Mouse (Mus musculus): ENCODE results near the gene Sh2d3c.

The Sh2d3c gene

GRCm38 (mm10) chr2:32720681-32721229, at the start of gene Sh2d3c:
Sh2d3c (plus strand) TSS chr2:32721055.
- in situ Hi-C loops (cut with MboI; ENCODE audit: unreplicated experiment in 2 of 2): no loop called here

DNA sequence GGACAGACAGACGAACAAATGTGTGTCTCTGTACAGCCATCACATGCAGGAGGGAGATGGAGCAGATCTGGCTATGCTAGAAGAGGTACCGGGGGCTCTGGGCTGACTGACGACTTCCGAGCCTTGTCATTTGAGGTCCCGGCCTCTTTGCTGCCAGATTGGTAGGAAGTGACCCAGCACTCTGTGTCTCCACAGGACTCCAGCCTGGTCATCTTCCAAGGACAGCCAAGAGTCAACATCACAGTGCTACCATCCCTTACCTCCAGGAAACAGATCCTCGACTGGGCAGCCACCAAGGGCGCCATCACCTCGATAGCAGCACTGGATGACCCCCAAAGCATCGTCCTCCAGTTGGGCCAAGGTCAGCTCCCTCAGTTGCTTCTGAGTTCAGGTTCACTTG, 49.7 kb upstream of the Sh2d3c start:
- in situ Hi-C loops (cut with MboI; ENCODE audit: unreplicated experiment in 2 of 2): no loop called here

GRCm38 (mm10) chr2:32671907-32672595, 48.8 kb upstream of the Sh2d3c start:
- in situ Hi-C loops (cut with MboI; ENCODE audit: unreplicated experiment in 2 of 2): no loop called here

DNA sequence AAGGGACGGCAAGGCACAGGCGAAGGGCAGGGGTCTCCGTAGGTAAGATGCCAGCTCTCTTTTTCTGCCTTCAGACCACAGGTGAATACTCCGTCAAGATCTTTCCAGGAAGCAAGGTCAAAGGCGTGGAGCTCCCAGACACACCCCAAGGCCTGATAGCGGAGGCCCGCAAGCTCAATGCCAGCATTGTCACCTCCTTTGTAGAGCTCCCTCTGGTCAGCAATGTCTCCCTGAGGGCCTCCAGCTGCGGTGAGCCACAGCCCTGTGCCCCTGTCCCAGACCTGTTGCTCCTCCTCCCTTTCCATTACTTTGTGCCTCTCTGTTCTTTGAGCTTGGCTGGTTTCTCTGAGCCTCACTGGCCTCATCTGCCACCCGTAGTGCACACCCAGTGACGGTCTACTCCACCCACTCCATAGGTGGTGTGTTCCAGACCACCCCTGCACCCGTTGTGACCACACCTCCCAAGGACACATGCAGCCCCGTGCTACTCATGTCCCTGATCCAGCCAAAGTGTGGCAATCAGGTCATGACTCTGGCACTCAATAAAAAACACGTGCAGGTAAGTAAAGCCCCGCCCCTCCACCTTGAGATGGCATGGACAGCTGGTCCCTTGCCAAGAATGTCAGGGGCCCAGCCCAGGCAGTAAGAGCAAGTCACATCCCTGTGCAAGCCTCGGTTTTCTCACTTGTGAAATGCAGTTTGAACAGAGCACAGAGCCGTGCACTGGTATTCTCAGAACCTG, 47.5 kb upstream of the Sh2d3c start:
- in situ Hi-C loops (cut with MboI; ENCODE audit: unreplicated experiment in 2 of 2): no loop called here

GRCm38 (mm10) chr2:32676821-32677220, 44.0 kb upstream of the Sh2d3c start:
- in situ Hi-C loops (cut with MboI; ENCODE audit: unreplicated experiment in 2 of 2): loop anchor here in 1 of 2 experiments (25.0 kb wide), 1 partner anchor 90 kb away; the partner anchor contains the start of genes 9430097D07Rik, St6galnac4 and St6galnac6

DNA sequence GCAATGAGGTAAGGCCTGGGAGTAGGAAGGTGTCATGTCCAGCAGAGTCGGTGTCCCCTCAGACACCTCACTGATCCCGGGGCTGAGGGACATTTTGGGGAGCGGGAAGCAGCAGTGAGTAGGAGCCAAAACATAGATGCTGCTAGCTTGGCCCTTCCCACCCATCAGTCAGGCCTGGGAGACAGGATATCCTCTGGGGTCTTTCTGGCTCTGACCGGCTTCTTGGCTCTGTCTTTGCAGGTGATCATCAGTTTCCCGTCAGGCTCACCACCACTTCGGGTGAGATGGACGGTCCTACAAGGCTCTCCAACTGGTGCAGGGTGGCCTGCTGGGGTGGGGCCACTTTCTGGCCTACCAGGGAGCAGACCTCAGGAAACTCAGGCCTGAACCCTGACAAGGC, 43.2 kb upstream of the Sh2d3c start:
- in situ Hi-C loops (cut with MboI; ENCODE audit: unreplicated experiment in 2 of 2): loop anchor here in 1 of 2 experiments (25.0 kb wide), 1 partner anchor 90 kb away; the partner anchor contains the start of genes 9430097D07Rik, St6galnac4 and St6galnac6

DNA sequence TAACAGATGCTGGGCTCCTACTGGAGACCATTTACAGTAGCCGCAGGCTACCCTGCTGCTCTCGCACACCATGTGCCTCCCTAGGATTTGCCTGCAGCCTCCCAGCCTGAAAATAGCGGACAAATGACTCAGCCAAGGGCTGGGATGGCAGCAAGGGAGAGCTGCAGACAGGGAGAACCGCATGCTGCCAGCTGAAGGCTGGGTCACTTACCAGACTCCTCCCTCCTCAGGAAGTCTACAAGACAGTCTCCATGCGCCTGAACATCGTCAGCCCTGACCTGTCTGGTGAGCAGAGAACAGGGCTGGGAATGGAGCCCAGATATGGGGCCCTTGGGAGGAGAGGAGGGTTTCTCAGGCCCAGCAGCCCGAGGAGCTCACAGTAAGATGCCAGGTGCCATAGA, 40.8 kb upstream of the Sh2d3c start:
- in situ Hi-C loops (cut with MboI; ENCODE audit: unreplicated experiment in 2 of 2): loop anchor here in 1 of 2 experiments (25.0 kb wide), 1 partner anchor 93 kb away; the partner anchor contains the start of genes 9430097D07Rik, St6galnac4 and St6galnac6

- in situ Hi-C loops (cut with MboI; ENCODE audit: unreplicated experiment in 2 of 2): loop anchor here in 1 of 2 experiments (25.0 kb wide), 1 partner anchor 94 kb away; the partner anchor contains the start of genes 9430097D07Rik, St6galnac4 and St6galnac6
These were observed 39.7 kb upstream of the Sh2d3c start for GRCm38 (mm10) chr2:32680961-32681650.

DNA sequence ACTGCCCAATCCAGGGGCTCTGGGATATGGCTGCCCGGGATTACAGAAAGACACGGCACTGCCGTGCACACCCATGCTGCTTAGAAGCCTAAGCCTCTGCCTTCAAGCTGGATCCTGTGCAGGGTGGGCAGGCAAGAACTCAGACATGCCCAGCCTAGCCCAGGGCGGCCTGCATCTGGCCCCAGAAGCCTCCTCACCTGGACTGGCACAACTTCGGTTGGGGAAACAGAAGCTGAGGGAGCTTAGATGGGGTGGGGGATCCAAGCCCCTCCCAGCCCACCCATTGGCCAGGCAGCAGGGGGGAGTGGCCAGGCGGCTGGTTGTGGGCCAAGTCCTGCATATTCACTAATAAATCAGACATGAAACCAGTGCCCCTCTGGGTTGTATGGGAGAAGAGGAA, 39.1 kb upstream of the Sh2d3c start:
- in situ Hi-C loops (cut with MboI; ENCODE audit: unreplicated experiment in 2 of 2): loop anchor here in 1 of 2 experiments (25.0 kb wide), 1 partner anchor 94 kb away; the partner anchor contains the start of genes 9430097D07Rik, St6galnac4 and St6galnac6

- in situ Hi-C loops (cut with MboI; ENCODE audit: unreplicated experiment in 2 of 2): loop anchor here in 1 of 2 experiments (25.0 kb wide), 1 partner anchor 96 kb away; the partner anchor contains the start of genes 9430097D07Rik, St6galnac4 and St6galnac6
These were observed 38.0 kb upstream of the Sh2d3c start for GRCm38 (mm10) chr2:32682721-32683417.

- in situ Hi-C loops (cut with MboI; ENCODE audit: unreplicated experiment in 2 of 2): loop anchor here in 1 of 2 experiments (25.0 kb wide), 1 partner anchor 96 kb away; the partner anchor contains the start of genes 9430097D07Rik, St6galnac4 and St6galnac6
These were observed 37.2 kb upstream of the Sh2d3c start for GRCm38 (mm10) chr2:32683701-32684100.

GRCm38 (mm10) chr2:32684681-32685428, 36.0 kb upstream of the Sh2d3c start:
- in situ Hi-C loops (cut with MboI; ENCODE audit: unreplicated experiment in 2 of 2): loop anchor here (5.0 to 25.0 kb wide), 2 partner anchors 53 to 98 kb away; partner anchors contain the start of genes 9430097D07Rik (in 1 of the 2), St6galnac4 (in 1 of the 2) and St6galnac6 (in 1 of the 2)

GRCm38 (mm10) chr2:32685807-32686206, 35.0 kb upstream of the Sh2d3c start:
- in situ Hi-C loops (cut with MboI; ENCODE audit: unreplicated experiment in 2 of 2): loop anchor here (5.0 to 25.0 kb wide), 2 partner anchors 54 to 99 kb away; partner anchors contain the start of genes 9430097D07Rik (in 1 of the 2), St6galnac4 (in 1 of the 2) and St6galnac6 (in 1 of the 2)

GRCm38 (mm10) chr2:32686640-32687039, 34.2 kb upstream of the Sh2d3c start:
- in situ Hi-C loops (cut with MboI; ENCODE audit: unreplicated experiment in 2 of 2): loop anchor here (5.0 to 25.0 kb wide), 2 partner anchors 54 to 99 kb away; partner anchors contain the start of genes 9430097D07Rik (in 1 of the 2), St6galnac4 (in 1 of the 2) and St6galnac6 (in 1 of the 2)

DNA sequence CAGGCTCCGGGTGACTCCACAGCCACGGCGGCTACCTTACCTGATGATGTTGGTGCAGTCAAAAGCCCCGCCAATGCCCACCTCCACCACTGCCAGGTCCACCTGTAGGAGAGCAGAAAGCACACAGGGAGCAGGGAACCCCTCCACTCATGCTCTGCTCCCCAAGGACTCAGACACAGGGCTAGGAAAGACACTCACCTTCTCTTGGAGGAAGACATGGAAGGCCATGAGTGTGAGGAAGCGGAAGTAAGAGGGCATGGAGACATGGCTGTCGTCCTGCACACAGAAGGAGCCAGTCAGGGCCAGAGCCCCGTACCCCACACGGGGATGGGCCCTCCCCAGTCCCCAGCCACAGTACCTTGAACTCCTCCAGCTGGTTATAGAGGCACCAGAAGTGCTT, 33.3 kb upstream of the Sh2d3c start:
- in situ Hi-C loops (cut with MboI; ENCODE audit: unreplicated experiment in 2 of 2): loop anchor here (5.0 to 25.0 kb wide), 2 partner anchors 55 to 100 kb away; partner anchors contain the start of genes 9430097D07Rik (in 1 of the 2), St6galnac4 (in 1 of the 2) and St6galnac6 (in 1 of the 2)

- in situ Hi-C loops (cut with MboI; ENCODE audit: unreplicated experiment in 2 of 2): loop anchor here (5.0 to 25.0 kb wide), 2 partner anchors 57 to 102 kb away; partner anchors contain the start of genes 9430097D07Rik (in 1 of the 2), St6galnac4 (in 1 of the 2) and St6galnac6 (in 1 of the 2)
These were observed 31.4 kb upstream of the Sh2d3c start for GRCm38 (mm10) chr2:32689420-32689819.

DNA sequence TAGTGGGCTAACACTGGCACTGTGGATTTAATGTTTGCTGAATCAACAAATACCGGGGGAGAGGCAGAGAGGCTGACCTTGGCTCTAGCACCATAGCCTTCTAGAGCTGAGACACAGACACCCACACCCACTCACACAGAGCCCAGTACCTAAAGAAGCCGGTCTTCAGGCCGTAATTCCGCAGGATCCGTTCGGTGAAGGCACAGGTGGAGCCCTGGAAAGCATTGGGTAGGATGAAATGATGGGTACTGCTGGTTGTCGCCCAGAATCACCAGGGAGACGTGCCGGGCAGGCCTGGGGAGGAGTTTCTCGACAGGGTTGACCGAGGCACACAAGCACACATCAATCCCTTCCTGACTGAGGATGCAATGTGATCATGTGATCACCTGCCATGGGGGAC, 29.8 kb upstream of the Sh2d3c start:
- in situ Hi-C loops (cut with MboI; ENCODE audit: unreplicated experiment in 2 of 2): loop anchor here in 1 of 2 experiments (25.0 kb wide), 1 partner anchor 104 kb away; the partner anchor contains the start of genes 9430097D07Rik, St6galnac4 and St6galnac6

GRCm38 (mm10) chr2:32692496-32692895, 28.4 kb upstream of the Sh2d3c start:
- in situ Hi-C loops (cut with MboI; ENCODE audit: unreplicated experiment in 2 of 2): loop anchor here in 1 of 2 experiments (25.0 kb wide), 1 partner anchor 105 kb away; the partner anchor contains the start of genes 9430097D07Rik, St6galnac4 and St6galnac6

Data from v-Abl transformed pro-B cells (cell line).